Mouse (Mus musculus): Measurements from ENCODE around the gene Tssk1. TPM values are rescaled to one million over a fixed set of nuclear protein-coding genes. Genes with fewer than 3 reads are reported as not detected.

Gene Tssk1
- total and polyA plus RNA-seq, 3 experiments: 0.04 to 0.36 TPM; not detected in 1

- Histone ChIP-seq H3K4me3 (ENCODE audit: control insufficient read depth in 1 of 2, insufficient read depth in 1 of 2, low read depth in 2 of 2, low read length in 2 of 2) (no peak overlapping the region), H3K9me3 (replicated peaks; ENCODE audit: insufficient read depth, low read length) (no peaks in the 10 kb centered on the region), H3K4me1 (ENCODE audit: control insufficient read depth in 1 of 2, insufficient read depth in 2 of 2, low read length in 2 of 2) (peaks cover 0 to 4% of the 10 kb centered on the region in 2 experiments; a peak in 1 of 4 replicates), H3K36me3 (ENCODE audit: control insufficient read depth in 1 of 2, insufficient read depth in 2 of 2, low read length in 2 of 2) (peaks cover 0 to 3% of the 10 kb centered on the region in 2 experiments; a peak in 3 of 4 replicates), H3K27ac (ENCODE audit: control insufficient read depth, low read depth, low read length) (no peak overlapping the region), H3K9ac (ENCODE audit: control insufficient read depth, low read depth, low read length, poor library complexity, severe bottlenecking) (no peak overlapping the region), H3K27me3 (ENCODE audit: control insufficient read depth in 1 of 2, insufficient read depth in 2 of 2, low read length in 2 of 2) (no peaks in the 10 kb centered on the region), H3K79me2 (ENCODE audit: control insufficient read depth, insufficient read depth, low read length, poor library complexity) (peaks cover 43% of the 10 kb centered on the region)
- DNase-seq (ENCODE audit: low read depth, low spot score): no peak
- TF ChIP-seq ETS1 (IDR thresholded peaks at IDR 0.05; ENCODE audit: low read depth, low read length) (no peak), CTCF (IDR thresholded peaks at IDR 0.05 in 2 of 3, conservative IDR thresholded peaks at IDR 0.05 in 1 of 3; ENCODE audit: control insufficient read depth in 1 of 3, insufficient read depth in 1 of 3, low read depth in 2 of 3, low read length in 3 of 3, poor library complexity in 1 of 3, severe bottlenecking in 1 of 3) (no peak), ELF1 (IDR thresholded peaks at IDR 0.05; ENCODE audit: low read depth, low read length) (no peak), POLR2AphosphoS5 (IDR thresholded peaks at IDR 0.05; ENCODE audit: borderline replicate concordance, low read depth, low read length) (no peak), ZNF384 (IDR thresholded peaks at IDR 0.05; ENCODE audit: low read depth, low read length) (no peak), SMC3 (IDR thresholded peaks at IDR 0.05; ENCODE audit: low read depth, low read length) (no peak), MXI1 (IDR thresholded peaks at IDR 0.05; ENCODE audit: low read depth, low read length) (no peak), HCFC1 (IDR thresholded peaks at IDR 0.05; ENCODE audit: low read depth, low read length) (no peak), MAZ (IDR thresholded peaks at IDR 0.05; ENCODE audit: low read depth, low read length) (no peak), KAT2A (conservative IDR thresholded peaks at IDR 0.05; ENCODE audit: low read depth, low read length) (no peak), TBP (IDR thresholded peaks at IDR 0.05; ENCODE audit: low read depth, low read length) (no peak), TCF12 (IDR thresholded peaks at IDR 0.05; ENCODE audit: low read depth, low read length) (no peak)
Measured at GRCm38 (mm10) chr16:17882196-17882595, 11.8 kb upstream of the Tssk1 start.

DNA sequence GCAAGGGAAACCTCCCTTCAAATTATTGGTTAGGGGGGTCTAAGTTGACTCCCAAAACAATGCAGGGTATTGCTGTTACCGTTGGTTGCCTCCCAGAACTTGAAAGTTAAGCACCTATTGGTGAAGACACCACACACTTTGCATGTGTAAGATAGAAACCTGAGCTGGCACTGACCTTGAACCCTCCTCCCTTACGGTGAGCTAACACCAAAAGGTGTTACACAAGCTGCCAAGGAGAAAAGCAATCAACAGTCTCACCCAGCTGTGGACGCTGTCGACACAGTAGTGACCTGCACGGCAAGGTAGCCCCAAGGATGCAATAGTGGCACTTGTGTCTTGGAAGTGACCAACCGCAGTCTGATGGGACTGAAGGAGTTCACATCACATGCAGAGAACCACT, 9.9 kb upstream of the Tssk1 start:
- Histone ChIP-seq H3K9ac (ENCODE audit: control insufficient read depth, low read depth, low read length, poor library complexity, severe bottlenecking) (no peak overlapping the region), H3K4me3 (ENCODE audit: control insufficient read depth in 1 of 2, insufficient read depth in 1 of 2, low read depth in 2 of 2, low read length in 2 of 2) (no peak overlapping the region), H3K27ac (ENCODE audit: control insufficient read depth, low read depth, low read length) (no peak overlapping the region), H3K79me2 (ENCODE audit: control insufficient read depth, insufficient read depth, low read length, poor library complexity) (peaks cover 43% of the 10 kb centered on the region), H3K36me3 (ENCODE audit: control insufficient read depth in 1 of 2, insufficient read depth in 2 of 2, low read length in 2 of 2) (peaks cover 0 to 4% of the 10 kb centered on the region in 2 experiments; a peak in 3 of 4 replicates), H3K4me1 (ENCODE audit: control insufficient read depth in 1 of 2, insufficient read depth in 2 of 2, low read length in 2 of 2) (peaks cover 0 to 4% of the 10 kb centered on the region in 2 experiments; a peak in 1 of 4 replicates), H3K27me3 (ENCODE audit: control insufficient read depth in 1 of 2, insufficient read depth in 2 of 2, low read length in 2 of 2) (no peaks in the 10 kb centered on the region), H3K9me3 (replicated peaks; ENCODE audit: insufficient read depth, low read length) (no peaks in the 10 kb centered on the region)
- no peak for DNase-seq (ENCODE audit: low read depth, low spot score)
- TF ChIP-seq CTCF (IDR thresholded peaks at IDR 0.05 in 2 of 3, conservative IDR thresholded peaks at IDR 0.05 in 1 of 3; ENCODE audit: control insufficient read depth in 1 of 3, insufficient read depth in 1 of 3, low read depth in 2 of 3, low read length in 3 of 3, poor library complexity in 1 of 3, severe bottlenecking in 1 of 3): no peak
- no peak for TF ChIP-seq ZC3H11A (IDR thresholded peaks at IDR 0.05; ENCODE audit: low read depth, low read length)
- no peak for TF ChIP-seq NRF1 (IDR thresholded peaks at IDR 0.05; ENCODE audit: insufficient read depth, low read depth, low read length, poor library complexity, severe bottlenecking)
- TF ChIP-seq JUND (IDR thresholded peaks at IDR 0.05; ENCODE audit: low read depth, low read length): no peak
- TF ChIP-seq E2F4 (IDR thresholded peaks at IDR 0.05; ENCODE audit: borderline replicate concordance, low read depth, low read length): no peak
- TF ChIP-seq TAL1 (IDR thresholded peaks at IDR 0.05; ENCODE audit: low read length): no peak
- no peak for TF ChIP-seq ELF1 (IDR thresholded peaks at IDR 0.05; ENCODE audit: low read depth, low read length)
- TF ChIP-seq MEF2A (IDR thresholded peaks at IDR 0.05; ENCODE audit: extremely low read depth, insufficient replicate concordance, low read depth, low read length, poor library complexity, severe bottlenecking): no peak
- no peak for TF ChIP-seq MAFK (IDR thresholded peaks at IDR 0.05; ENCODE audit: borderline replicate concordance, low read depth, low read length)
- no peak for TF ChIP-seq TCF12 (IDR thresholded peaks at IDR 0.05; ENCODE audit: low read depth, low read length)

Data from MEL (cell line).